Mouse (Mus musculus) liver, adult 2 months (tissue): ENCODE measurements at regions not wholly inside any gene's neighbourhood (a gene's known extent, or its start where the extent isn't known, plus 50 kb on each side); places are given as distances from the start of the nearest gene placed in this dataset.

ENCODE experiments used
- DNase-seq: peaks from one replicate; pipeline ENCODE4 v3.0.0-alpha.2; 2011; ENCODE audit warnings: low read depth, low spot score; ENCODE audit errors: extremely low read depth
- H3K27ac ChIP-seq: fragments of 200-500 bp; replicated peaks from 2 replicates; pipeline ENCODE4 v1.5.1; 2012; ENCODE audit warnings: low read depth, mild to moderate bottlenecking, control low read depth, inconsistent platforms, low read length; ENCODE audit not compliant: insufficient read depth
- H3K27me3 ChIP-seq: fragments of 200-500 bp; 2 replicates; pipeline ENCODE4 v1.6.1; 2012; ENCODE audit warnings: mild to moderate bottlenecking, moderate library complexity, low read length, inconsistent platforms; ENCODE audit not compliant: control insufficient read depth, insufficient read depth
- H3K36me3 ChIP-seq: fragments of 200-500 bp; 2 replicates; pipeline ENCODE4 v1.6.1; 2012; ENCODE audit warnings: low read length, inconsistent platforms; ENCODE audit not compliant: control insufficient read depth, insufficient read depth
- H3K4me1 ChIP-seq: fragments of 200-500 bp; 2 replicates; pipeline ENCODE4 v1.6.1; 2011; ENCODE audit warnings: low read length; ENCODE audit not compliant: control insufficient read depth, insufficient read depth
- H3K4me3 ChIP-seq: fragments of 200-500 bp; 2 replicates; pipeline ENCODE4 v1.5.1; 2011; ENCODE audit warnings: low read depth, mild to moderate bottlenecking, control low read depth, low read length, moderate library complexity; ENCODE audit not compliant: insufficient read depth
- H3K79me2 ChIP-seq: fragments of 200-500 bp; 2 replicates; pipeline ENCODE4 v1.6.1; 2012; ENCODE audit warnings: inconsistent platforms, mild to moderate bottlenecking, low read length, moderate library complexity; ENCODE audit not compliant: control insufficient read depth, insufficient read depth
- H3K9ac ChIP-seq: fragments of 200-500 bp; 2 replicates; pipeline ENCODE4 v1.6.1; 2012; ENCODE audit warnings: low read depth, mild to moderate bottlenecking, control low read depth, inconsistent platforms, low read length
- CTCF ChIP-seq: fragments of 200-500 bp; IDR thresholded peaks from 2 replicates; pipeline ENCODE4 v1.5.1; 2011; ENCODE audit warnings: low read depth, low read length, control low read depth
- POLR2A ChIP-seq: fragments of 200-500 bp; IDR thresholded peaks from 2 replicates; pipeline ENCODE4 v1.6.1; 2011; ENCODE audit warnings: low read length, control low read depth; ENCODE audit not compliant: insufficient read depth; ENCODE audit errors: extremely low read depth
- WGBS: fragments of 180-500 bp; shearing (Covaris S2); methylation state at CpG from one replicate; pipeline ENCODE4 v1.1.7; 2018; 5-methylcytosine and 5-hydroxymethylcytosine counted together

GRCm38 (mm10) chr13:7306995-7307394, 658.4 kb upstream of the Pfkp start:
- WGBS, result 23% methylated on average over 1 of the region's 1 CpGs
- H3K36me3 ChIP-seq, result no peaks in the 10 kb centered on the region
- no peak overlapping the region for H3K27ac ChIP-seq
- no peak overlapping the region for H3K9ac ChIP-seq
- no peaks in the 10 kb centered on the region for H3K79me2 ChIP-seq
- H3K4me1 ChIP-seq, result peaks cover 3% of the 10 kb centered on the region; the same call in 1 of the 2 replicates
- H3K27me3 ChIP-seq, result no peaks in the 10 kb centered on the region
- H3K4me3 ChIP-seq, result no peak overlapping the region
- TF ChIP-seq POLR2A (no peak), CTCF (no peak)
- DNase-seq, result peak; percentile 88

GRCm38 (mm10) chr13:7307396-7307795, 658.8 kb upstream of the Pfkp start:
- no peak overlapping the region for H3K9ac ChIP-seq
- H3K4me1 ChIP-seq, result peaks cover 3% of the 10 kb centered on the region; the same call in 1 of the 2 replicates
- H3K79me2 ChIP-seq, result no peaks in the 10 kb centered on the region
- WGBS, result 90% methylated on average over 5 of the region's 5 CpGs
- H3K27ac ChIP-seq, result no peak overlapping the region
- no peaks in the 10 kb centered on the region for H3K36me3 ChIP-seq
- TF ChIP-seq CTCF (no peak), POLR2A (no peak)
- DNase-seq, result no peak
- no peak overlapping the region for H3K4me3 ChIP-seq
- no peaks in the 10 kb centered on the region for H3K27me3 ChIP-seq

- Histone ChIP-seq H3K4me3 (no peak overlapping the region), H3K9ac (no peak overlapping the region), H3K27ac (no peak overlapping the region), H3K36me3 (no peaks in the 10 kb centered on the region), H3K4me1 (no peaks in the 10 kb centered on the region), H3K27me3 (no peaks in the 10 kb centered on the region), H3K79me2 (no peaks in the 10 kb centered on the region)
- 56% methylated on average over 1 of the region's 1 CpGs for WGBS
- peak; percentile 94 for DNase-seq
- TF ChIP-seq CTCF (no peak), POLR2A (no peak)
These were observed 664.9 kb upstream of the Pfkp start for GRCm38 (mm10) chr13:7313474-7313873.

- TF ChIP-seq CTCF, result no peak
- TF ChIP-seq POLR2A, result no peak
- Histone ChIP-seq H3K9ac (no peak overlapping the region), H3K4me1 (no peaks in the 10 kb centered on the region), H3K4me3 (no peak overlapping the region), H3K27me3 (no peaks in the 10 kb centered on the region), H3K79me2 (no peaks in the 10 kb centered on the region), H3K27ac (no peak overlapping the region), H3K36me3 (no peaks in the 10 kb centered on the region)
- WGBS, result 58% methylated on average over 2 of the region's 2 CpGs
- no peak for DNase-seq
These were observed 681.6 kb upstream of the Pfkp start for GRCm38 (mm10) chr13:7330151-7330550.

- Histone ChIP-seq H3K4me3 (no peak overlapping the region), H3K79me2 (no peaks in the 10 kb centered on the region), H3K27me3 (no peaks in the 10 kb centered on the region), H3K36me3 (no peaks in the 10 kb centered on the region), H3K4me1 (no peaks in the 10 kb centered on the region; the same call in 1 of the 2 replicates), H3K9ac (no peak overlapping the region), H3K27ac (no peak overlapping the region)
- TF ChIP-seq POLR2A (no peak), CTCF (no peak)
- 70% methylated on average over 1 of the region's 1 CpGs for WGBS
- no peak for DNase-seq
These were observed 697.2 kb upstream of the Pfkp start for GRCm38 (mm10) chr13:7345760-7346159.

GRCm38 (mm10) chr13:7348431-7348830, 699.9 kb upstream of the Pfkp start:
- H3K27me3 ChIP-seq, result no peaks in the 10 kb centered on the region
- no peak overlapping the region for H3K27ac ChIP-seq
- H3K9ac ChIP-seq, result no peak overlapping the region
- H3K4me1 ChIP-seq, result peaks cover 2% of the 10 kb centered on the region; the same call in 1 of the 2 replicates
- peak; percentile 93 for DNase-seq
- no peaks in the 10 kb centered on the region for H3K36me3 ChIP-seq
- H3K4me3 ChIP-seq, result no peak overlapping the region
- no peak for TF ChIP-seq POLR2A
- no peak for TF ChIP-seq CTCF
- H3K79me2 ChIP-seq, result no peaks in the 10 kb centered on the region
